Mouse (Mus musculus) heart, embryonic 15.5 days (tissue): ENCODE results near the gene Slc1a2. TPM values are rescaled to one million over a fixed set of nuclear protein-coding genes. Genes with fewer than 3 reads are reported as not detected.
A peak's percentile ranks its signal among the peaks of the same experiment; 100 is the strongest.

Experiments
- ATAC-seq: fragments of 200-750 bp; cut with Nextera tagmentation; replicated peaks from 2 replicates; pipeline ENCODE4 v1.8.0; 2017; ENCODE audit warnings: low read depth, moderate TSS enrichment; ENCODE audit not compliant: insufficient number of reproducible peaks, insufficient read depth, low FRiP score
- H3K27ac ChIP-seq: fragments of 300-500 bp; sonication (generic); 2 replicates; pipeline ENCODE4 v1.5.1; 2015; ENCODE audit warnings: mild to moderate bottlenecking, inconsistent platforms
- H3K27me3 ChIP-seq: fragments of 300-500 bp; sonication (generic); 2 replicates; pipeline ENCODE4 v1.6.1; 2015; ENCODE audit warnings: inconsistent platforms
- H3K36me3 ChIP-seq: fragments of 300-500 bp; sonication (generic); 2 replicates; pipeline ENCODE4 v1.6.1; 2015; ENCODE audit warnings: mild to moderate bottlenecking, inconsistent platforms
- H3K4me1 ChIP-seq: fragments of 300-500 bp; sonication (generic); replicated peaks from 2 replicates; pipeline ENCODE4 v1.6.1; 2015; ENCODE audit warnings: inconsistent platforms
- H3K4me2 ChIP-seq: fragments of 300-500 bp; sonication (generic); 2 replicates; pipeline ENCODE4 v1.6.1; 2015; ENCODE audit warnings: inconsistent platforms, mild to moderate bottlenecking, moderate library complexity
- H3K4me3 ChIP-seq: fragments of 300-500 bp; sonication (generic); 2 replicates; pipeline ENCODE4 v1.5.1; 2015; ENCODE audit warnings: mild to moderate bottlenecking, inconsistent platforms
- H3K9ac ChIP-seq: fragments of 300-500 bp; sonication (generic); 2 replicates; pipeline ENCODE4 v1.6.1; 2015; ENCODE audit warnings: mild to moderate bottlenecking, inconsistent platforms
- H3K9me3 ChIP-seq: fragments of 300-500 bp; sonication (generic); replicated peaks from 2 replicates; pipeline ENCODE4 v1.6.1; 2016; ENCODE audit warnings: inconsistent platforms
- WGBS: fragments of 180-500 bp; shearing (Covaris S2); methylation state at CpG from one replicate; pipeline ENCODE4 v1.1.7; 2015; ENCODE audit warnings: mixed read lengths; 5-methylcytosine and 5-hydroxymethylcytosine counted together
- polyA plus RNA-seq: library from polyadenylated mRNA; unstranded; fragments of >200 nt; fragmentation: Nextera tagmentation; extraction: Ambion mirVana; gene quantifications from 2 replicates; pipeline ENCODE4 v1.2.1, GENCODE M21; 2015

The Slc1a2 gene
- polyA plus RNA-seq, 1 experiment from 2014 or later = 0.31 TPM

- no peak for ATAC-seq
- H3K4me3 ChIP-seq = no peak overlapping the region
- no peaks in the 10 kb centered on the region for H3K4me1 ChIP-seq
- H3K27me3 ChIP-seq = no peaks in the 10 kb centered on the region
- no peak overlapping the region for H3K9ac ChIP-seq
- no peaks in the 10 kb centered on the region for H3K9me3 ChIP-seq
- H3K36me3 ChIP-seq = peaks cover 3% of the 10 kb centered on the region; the same call in 1 of the 2 replicates
- WGBS = 76% methylated on average over 1 of the region's 1 CpGs
- no peak overlapping the region for H3K27ac ChIP-seq
- no peak overlapping the region for H3K4me2 ChIP-seq
Observed at GRCm38 (mm10) chr2:102827841-102828240, 169.4 kb downstream of the Slc1a2 start.

GRCm38 (mm10) chr2:102828381-102828780 lies 169.9 kb downstream of the Slc1a2 start:
- no peak overlapping the region for H3K4me2 ChIP-seq
- no peaks in the 10 kb centered on the region for H3K27me3 ChIP-seq
- WGBS = 83% methylated on average over 7 of the region's 7 CpGs
- H3K4me1 ChIP-seq = no peaks in the 10 kb centered on the region
- H3K4me3 ChIP-seq = no peak overlapping the region
- H3K36me3 ChIP-seq = 0 out of 2 replicates have a peak, but pooled peaks cover 3% of the 10 kb centered on the region
- no peak overlapping the region for H3K9ac ChIP-seq
- H3K9me3 ChIP-seq = no peaks in the 10 kb centered on the region
- no peak for ATAC-seq
- no peak overlapping the region for H3K27ac ChIP-seq

GRCm38 (mm10) chr2:102829201-102829600 lies 170.7 kb downstream of the Slc1a2 start:
- no peak overlapping the region for H3K27ac ChIP-seq
- H3K27me3 ChIP-seq = no peaks in the 10 kb centered on the region
- H3K4me3 ChIP-seq = no peak overlapping the region
- WGBS = 90% methylated on average over 3 of the region's 3 CpGs
- peak; percentile 73; the same call in 1 of the 2 replicates for ATAC-seq
- no peaks in the 10 kb centered on the region for H3K4me1 ChIP-seq
- no peak overlapping the region for H3K4me2 ChIP-seq
- no peak overlapping the region for H3K9ac ChIP-seq
- H3K9me3 ChIP-seq = no peaks in the 10 kb centered on the region
- H3K36me3 ChIP-seq = 0 out of 2 replicates have a peak, but pooled peaks cover 3% of the 10 kb centered on the region

- no peak overlapping the region for H3K27ac ChIP-seq
- no peaks in the 10 kb centered on the region for H3K4me1 ChIP-seq
- 0 out of 2 replicates have a peak, but pooled peaks cover under 1% of the 10 kb centered on the region for H3K36me3 ChIP-seq
- H3K9me3 ChIP-seq = no peaks in the 10 kb centered on the region
- H3K4me2 ChIP-seq = no peak overlapping the region
- H3K27me3 ChIP-seq = no peaks in the 10 kb centered on the region
- no peak overlapping the region for H3K4me3 ChIP-seq
- ATAC-seq = no peak
- H3K9ac ChIP-seq = no peak overlapping the region
Observed at GRCm38 (mm10) chr2:102831547-102831946, 173.1 kb downstream of the Slc1a2 start.

- Histone ChIP-seq H3K4me2 (no peak overlapping the region), H3K4me1 (no peaks in the 10 kb centered on the region), H3K27me3 (no peaks in the 10 kb centered on the region), H3K9ac (no peak overlapping the region), H3K36me3 (no peaks in the 10 kb centered on the region), H3K4me3 (no peak overlapping the region), H3K27ac (no peak overlapping the region), H3K9me3 (no peaks in the 10 kb centered on the region)
- WGBS = 89% methylated on average over 7 of the region's 7 CpGs
- ATAC-seq = no peak
Observed at GRCm38 (mm10) chr2:102838179-102838578, 179.7 kb downstream of the Slc1a2 start.

Other genes starting within 250 kb of the Slc1a2 start
- 1.9 and 3.3 TPM in 2 replicates for gene Fjx1, start 206.2 kb upstream of the Slc1a2 start, polyA plus RNA-seq
- gene Pamr1, start 108.6 kb upstream of the Slc1a2 start, polyA plus RNA-seq = 2.4 and 5.7 TPM in 2 replicates
- gene Cd44, start 243.0 kb downstream of the Slc1a2 start, polyA plus RNA-seq = 16.8 and 19.3 TPM in 2 replicates